Mouse (Mus musculus) embryo, embryonic 9.5 days (tissue): ENCODE results near the gene Erc2.

Source experiments
- DNase-seq: peaks from one replicate; pipeline ENCODE4 v3.0.0-alpha.2; 2017; ENCODE audit errors: extremely low spot score

Gene Erc2

DNA sequence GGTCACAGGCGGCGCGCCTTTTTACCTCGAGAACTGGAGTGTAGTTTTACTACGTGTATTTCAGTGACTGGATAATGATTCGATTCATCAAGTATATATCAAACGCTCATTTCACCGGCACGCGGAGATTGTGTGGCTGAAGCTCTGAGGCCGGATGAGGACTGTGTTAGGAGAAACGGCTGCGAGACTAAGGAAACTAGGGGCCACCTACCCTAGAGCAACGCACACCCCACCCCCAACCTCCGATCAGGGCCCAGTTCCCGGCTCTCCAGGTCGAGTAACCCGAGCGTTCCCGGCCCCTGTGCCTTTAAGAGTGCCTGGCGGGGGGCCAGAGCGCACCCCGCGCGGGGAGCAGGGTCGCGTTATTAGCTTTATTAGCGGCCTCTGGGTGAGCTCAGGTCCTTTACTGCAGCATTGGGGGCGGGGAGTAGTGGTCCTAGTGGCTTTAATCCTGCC lies 884.2 kb downstream of the Erc2 start:
- peak; percentile 77 for DNase-seq

DNA sequence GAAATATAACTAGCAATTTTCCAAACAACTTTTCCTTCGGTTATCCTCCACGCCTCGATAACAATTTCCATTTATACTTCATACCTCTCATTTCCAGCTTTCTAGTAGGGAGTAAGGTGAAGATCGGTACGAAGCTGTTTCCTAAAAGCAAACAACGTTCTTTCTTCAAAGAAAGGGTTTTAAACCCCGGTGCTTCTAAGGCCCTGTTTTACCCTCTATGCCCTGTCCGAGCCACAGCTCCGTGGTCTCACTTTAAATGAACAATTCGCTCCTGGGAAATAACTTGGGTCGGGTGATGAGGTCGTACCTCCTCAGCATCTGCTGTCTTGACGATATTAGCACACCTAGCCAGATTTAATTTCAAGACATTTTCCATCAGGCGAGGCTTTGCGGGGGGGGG lies 884.8 kb downstream of the Erc2 start:
- no peak for DNase-seq

DNA sequence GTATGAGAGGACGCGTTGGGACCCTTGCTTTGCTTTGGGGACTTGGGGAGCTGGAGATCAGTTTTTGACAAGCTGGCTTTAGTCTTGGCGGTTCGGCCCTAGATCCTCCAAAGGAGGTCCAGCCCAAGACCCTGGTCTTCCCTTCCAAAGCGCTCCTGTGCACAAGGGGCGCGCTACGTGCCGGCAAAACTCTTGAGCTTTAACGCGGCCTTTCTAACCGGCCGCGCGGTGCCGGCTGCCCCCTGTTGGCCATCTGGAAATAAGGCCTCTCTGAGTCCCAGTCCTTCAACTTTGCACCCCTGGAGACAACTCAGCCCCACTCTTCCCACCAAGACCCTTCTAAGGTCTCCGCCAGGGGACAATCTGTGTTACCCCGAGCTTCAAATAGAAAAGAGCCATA lies 885.2 kb downstream of the Erc2 start:
- DNase-seq = peak; percentile 86

DNA sequence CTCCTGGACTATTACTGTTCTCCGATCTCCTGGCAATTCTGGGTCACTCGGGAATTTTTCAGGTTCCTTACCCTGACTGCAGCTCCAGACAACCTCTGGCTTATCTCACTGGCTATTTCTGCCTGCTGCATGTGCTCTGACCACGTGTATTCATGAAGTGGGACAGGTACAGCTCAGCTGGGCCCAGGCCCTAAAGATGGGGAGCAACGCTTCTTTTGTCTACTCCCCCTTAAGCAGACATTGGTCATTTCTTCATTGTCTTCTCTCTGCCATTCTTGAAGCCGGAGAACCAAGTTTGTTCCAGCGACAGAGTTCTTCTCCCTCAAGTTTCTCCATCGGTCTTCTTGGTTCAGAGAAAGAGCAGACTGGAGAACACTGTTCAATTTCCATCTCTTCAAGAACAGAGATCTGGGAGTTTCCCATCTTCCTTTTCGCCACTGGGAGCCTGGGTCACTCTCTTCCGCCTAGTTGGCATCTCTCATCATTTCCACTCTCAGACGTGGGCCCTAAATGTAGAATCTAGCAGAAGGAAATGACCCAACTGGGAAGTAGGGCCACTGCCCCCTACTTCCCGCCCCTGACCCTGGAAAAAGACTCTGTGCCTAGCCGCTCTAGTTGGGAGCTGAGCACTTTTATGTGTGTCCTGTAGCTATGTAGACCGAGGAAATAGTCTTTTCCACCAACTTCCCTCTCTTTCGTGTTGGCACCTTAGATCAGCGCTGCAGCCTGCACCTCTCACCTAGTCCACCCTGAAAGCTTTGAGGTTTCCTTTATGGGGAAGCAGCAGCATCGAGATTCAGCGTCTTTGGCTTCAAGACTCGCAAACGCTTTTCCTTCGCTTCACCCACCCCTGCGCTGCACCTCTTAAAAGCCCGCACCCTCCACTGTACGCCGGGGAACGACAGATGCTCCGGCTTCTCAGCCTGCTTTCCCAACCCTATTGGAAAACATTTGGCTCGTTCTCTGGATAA lies 886.3 kb downstream of the Erc2 start:
- peak; percentile 37 for DNase-seq

DNA sequence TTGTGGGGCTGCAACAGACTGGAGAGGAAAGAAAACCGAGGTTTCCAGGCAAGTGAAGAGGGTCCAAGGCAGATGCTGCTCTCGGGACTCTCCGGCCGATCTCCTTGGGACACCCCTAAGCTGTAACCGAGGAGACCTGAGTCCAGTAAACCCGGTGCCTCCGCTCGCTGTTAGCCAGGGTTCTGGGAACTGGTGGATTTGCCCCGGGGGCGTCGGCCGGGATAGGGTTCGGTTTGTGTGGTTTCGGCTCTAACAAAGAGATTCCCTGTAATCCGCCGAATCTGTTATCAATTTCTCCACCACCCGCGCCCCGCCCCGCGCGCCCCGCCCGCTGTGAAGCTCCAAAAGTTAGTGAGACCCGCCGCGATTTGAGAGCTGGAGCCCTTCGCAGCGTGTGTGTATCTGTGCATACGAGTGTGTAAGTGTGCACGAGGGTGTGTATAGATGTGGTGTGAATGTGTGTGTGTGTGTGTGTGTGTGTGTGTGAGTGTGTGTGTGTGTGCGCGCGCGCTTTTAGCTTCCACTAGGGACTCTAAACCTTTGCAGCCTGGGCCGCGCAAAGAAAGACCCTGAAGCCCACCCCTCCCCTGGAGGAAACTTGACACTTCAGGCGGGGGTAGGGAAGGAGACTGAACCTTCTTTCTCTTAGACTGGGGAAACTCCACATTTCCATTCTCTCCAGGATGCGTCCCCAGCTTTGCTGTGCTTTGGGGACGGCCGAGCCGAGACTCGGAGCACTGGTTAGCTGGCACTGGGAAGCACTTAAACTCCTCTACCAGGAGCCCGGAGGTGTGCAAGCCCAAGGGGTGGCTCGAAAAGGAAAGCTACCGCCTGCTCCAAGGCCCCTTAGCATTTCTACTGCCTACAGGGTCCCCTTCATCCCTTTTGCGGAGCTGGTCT lies 887.5 kb downstream of the Erc2 start:
- peak; percentile 85 for DNase-seq

DNA sequence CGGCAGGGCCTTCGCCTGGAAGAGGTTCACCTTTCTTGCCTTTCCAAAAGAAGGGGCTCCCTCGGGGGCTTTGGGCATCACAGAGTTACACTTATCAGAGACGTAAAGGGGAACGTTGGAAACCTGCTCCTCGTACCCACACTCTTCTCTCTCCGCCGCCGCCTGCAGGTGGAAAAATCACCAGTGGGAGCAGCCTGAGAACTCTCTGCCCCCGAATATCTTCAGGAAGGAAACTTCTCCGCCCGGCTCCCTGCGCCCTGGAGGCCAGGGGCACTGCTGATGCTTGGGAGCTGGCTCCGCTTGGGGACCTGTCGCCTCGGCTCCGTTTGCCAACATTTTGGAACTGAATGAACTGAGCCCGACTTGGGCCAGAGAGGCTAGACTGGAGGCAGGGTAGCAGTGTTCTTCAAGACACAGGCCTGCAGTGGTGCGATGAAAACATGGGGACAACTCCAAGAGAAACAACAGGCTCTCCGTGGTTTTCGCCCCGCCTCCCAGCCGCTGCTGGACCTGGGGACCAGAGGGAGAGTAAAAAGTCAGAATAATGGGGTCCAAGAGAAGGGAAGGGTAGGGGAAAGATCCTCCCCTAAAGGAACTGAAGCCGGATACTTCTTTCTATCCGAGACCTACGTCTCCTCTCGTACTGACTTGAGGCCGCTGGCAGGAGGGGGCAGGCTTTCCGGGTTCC lies 888.3 kb downstream of the Erc2 start:
- peak; percentile 66 for DNase-seq

DNA sequence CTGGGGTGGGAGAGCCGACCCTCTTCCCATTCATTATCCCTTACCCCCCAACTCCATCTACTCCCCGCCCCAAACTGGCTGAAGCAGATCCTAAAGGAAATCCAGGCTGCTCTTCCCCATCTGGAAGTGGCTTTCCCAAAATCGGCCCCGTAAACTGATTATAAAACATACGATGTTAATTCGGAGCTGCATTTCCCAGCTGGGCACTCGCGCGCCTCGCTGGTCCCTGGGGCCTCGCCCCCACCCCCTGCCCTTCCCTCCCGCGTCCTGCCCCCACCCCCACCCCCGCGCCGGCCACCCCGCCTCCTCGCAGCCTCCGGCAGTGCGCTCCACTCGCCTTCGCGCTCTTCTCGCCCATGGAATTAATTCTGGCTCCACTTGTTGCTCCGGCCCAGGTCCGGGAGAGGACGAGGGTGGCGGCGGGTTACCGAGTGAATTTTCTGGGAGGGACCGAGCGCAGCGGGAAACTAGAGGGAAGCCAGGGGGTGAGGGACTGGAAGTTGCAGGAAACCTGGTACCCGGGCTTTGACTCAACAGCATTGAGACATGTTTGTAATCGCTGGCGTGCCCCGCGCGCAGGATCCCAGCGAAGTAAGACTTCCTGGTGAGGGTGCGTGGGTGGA lies 888.9 kb downstream of the Erc2 start:
- DNase-seq = peak; percentile 72

DNA sequence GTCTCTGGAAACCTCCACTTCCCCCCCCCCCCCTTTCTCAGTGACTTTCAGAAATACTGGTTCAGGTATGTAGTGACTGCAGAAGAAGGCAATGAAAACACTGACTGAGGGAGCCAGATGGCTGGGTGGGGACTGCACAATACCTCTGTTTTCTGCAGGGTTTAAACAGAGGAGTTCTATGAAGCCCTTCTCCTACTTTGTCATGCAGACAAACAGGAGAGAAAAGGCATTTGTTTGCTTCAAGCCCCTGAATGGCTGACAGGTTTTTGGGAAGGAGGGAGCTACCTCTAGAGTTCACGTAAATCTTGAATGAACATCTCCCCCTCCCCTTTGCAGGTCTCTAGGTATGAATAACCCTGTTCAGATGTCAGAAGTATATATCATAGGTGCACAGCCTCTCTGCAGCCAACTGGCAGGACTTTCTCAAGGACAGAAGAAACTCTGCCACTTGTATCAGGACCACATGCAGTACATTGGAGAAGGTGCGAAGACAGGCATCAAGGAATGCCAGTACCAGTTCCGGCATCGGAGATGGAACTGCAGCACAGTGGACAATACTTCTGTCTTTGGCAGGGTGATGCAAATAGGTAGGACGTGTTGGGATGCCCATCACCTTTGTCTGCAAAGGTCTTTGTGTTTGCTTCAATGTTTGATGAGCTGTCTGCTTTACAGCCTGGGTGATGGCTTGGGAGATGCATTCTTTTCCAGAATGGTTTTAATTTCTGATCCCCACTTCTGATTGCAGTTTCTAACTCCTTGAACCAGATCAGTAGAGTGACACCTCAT lies 890.8 kb downstream of the Erc2 start:
- DNase-seq = no peak

DNA sequence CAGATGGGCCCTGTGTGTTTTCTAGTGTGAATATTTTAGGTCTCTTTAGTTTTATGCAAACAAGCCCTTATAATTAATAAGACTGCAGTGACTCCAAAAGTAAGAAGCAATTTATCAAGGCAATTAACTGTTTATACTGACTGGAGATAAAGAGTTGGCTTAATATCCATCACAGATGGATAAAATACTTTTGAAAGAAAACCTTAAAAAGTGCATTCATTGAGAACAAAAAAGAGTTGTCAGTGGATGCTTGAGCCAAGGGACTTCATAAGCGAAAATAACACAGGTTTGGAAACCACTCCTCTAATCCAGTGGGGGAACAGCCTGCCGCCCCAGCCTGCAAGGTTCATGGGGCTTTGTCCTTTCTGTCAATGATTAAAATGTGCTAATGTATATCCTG lies 891.9 kb downstream of the Erc2 start:
- no peak for DNase-seq

DNA sequence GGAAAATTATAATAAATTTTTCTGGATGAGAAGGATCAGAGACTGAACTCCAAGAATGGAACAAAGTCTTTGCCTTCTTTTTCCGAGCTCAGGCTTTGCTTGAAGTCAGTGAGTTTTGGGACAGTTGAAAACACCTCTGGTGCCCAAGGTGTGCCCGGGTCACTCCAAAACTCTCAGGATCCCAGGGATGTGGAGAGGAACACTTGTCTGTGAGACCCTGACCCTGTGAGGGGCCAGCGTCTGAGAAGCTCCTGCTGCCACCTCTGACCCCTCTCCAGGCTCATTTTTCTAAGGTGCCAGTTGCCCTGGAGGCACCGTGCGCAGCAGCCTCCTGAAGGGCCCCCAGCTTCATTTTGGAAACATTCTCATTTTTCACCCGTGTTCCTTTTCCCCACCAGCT lies 893.1 kb downstream of the Erc2 start:
- DNase-seq = no peak

DNA sequence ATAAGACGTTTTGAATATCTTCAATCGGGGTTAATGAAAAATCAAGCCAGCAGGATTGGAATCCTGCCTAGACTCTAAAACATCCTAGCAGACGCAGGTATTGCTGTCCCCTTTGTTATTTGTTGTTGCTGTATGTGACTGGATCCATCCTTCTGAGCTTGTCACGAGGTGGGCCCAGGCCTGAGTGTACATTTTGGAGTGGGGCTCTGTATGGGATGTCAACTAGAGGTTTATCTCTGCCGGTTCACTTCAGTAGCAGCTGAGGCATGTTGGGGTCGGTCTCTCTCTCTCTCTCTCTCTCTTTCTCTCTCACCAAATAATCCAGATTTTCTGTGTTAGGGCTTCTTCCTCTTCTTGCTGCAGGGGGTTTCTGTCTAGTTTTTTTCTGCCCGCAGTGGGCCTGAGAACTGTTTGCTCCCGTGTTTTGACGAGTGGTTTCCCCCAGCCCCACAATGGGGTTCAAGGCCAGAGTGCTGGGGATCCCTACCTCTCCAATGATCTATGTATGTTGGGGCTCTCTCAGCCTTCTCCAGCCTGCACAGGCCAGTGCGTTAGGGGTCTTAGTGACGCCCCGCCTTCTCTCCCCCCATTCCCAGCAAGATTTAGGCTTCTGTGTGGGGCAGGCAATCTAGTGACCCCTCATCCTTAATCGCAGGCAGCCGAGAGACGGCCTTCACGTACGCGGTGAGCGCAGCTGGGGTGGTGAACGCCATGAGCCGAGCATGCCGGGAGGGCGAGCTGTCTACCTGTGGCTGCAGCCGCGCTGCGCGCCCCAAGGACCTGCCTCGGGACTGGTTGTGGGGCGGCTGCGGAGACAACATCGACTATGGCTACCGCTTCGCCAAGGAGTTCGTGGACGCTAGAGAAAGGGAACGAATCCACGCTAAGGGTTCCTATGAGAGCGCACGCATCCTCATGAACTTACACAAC lies 895.7 kb downstream of the Erc2 start:
- no peak for DNase-seq

DNA sequence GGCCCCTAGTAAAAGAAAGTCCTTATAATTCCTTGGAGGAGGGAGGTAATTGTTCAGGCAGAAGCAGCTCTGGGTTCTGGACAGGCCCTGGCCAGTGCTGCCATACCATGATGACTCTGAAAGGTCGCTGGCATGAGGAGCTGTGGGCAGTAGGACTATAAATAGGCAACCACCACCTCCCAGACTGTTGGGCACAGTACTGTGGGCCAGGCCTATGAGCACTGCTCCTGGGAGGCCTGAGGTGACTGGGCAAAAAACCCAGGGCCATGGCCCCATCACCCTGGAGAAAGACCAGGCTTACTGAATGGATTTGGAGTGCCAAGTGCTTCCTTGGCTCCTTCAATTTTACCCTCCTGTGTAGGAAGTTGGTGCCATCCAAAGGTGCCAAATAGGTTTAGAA lies 898.9 kb downstream of the Erc2 start:
- DNase-seq = no peak

DNA sequence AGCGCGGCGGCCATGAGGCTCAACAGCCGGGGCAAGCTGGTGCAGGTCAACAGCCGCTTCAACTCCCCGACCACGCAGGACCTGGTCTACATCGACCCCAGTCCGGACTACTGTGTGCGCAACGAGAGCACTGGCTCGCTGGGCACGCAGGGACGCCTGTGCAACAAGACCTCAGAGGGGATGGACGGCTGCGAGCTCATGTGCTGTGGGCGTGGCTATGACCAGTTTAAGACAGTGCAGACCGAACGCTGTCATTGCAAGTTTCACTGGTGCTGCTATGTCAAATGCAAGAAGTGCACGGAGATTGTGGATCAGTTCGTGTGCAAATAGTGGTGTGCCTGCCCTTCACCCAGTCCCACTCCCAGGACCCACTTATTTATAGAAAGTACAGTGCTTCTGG lies 900.4 kb downstream of the Erc2 start:
- DNase-seq = no peak

DNA sequence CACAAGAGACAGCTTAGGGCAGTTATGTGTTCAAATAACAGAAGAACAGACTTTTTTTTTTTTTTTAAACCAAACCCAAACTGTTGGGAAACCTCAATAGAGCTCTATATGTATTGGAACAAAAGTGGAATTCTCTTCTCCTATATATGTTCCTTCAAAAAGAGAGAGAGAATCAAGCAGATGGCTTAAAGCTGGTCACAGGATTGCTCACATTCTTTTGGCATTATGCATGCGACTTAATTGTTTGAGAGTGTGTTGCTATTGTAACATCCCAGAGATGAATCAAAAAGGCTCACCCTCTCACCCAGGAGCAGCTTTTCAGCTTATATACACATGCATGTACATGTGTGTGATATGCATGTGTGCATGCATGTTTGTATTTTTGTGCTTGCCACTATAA lies 903.3 kb downstream of the Erc2 start:
- no peak for DNase-seq
